Mouse (Mus musculus) E14TG2a.4 (cell line): ENCODE data around the gene Tpm1.

Source experiments
- CTCF ChIP-seq: conservative IDR thresholded peaks from 2 replicates; pipeline ENCODE4 v1.5.1; 2014; ENCODE audit warnings: low read length
- NANOG ChIP-seq: IDR thresholded peaks from 2 replicates; pipeline ENCODE4 v1.6.1; 2014; ENCODE audit warnings: borderline replicate concordance, low read length, mixed read lengths
- POU5F1 ChIP-seq: IDR thresholded peaks from 2 replicates; pipeline ENCODE4 v1.6.1; 2014; ENCODE audit warnings: low read length, borderline replicate concordance

DNA sequence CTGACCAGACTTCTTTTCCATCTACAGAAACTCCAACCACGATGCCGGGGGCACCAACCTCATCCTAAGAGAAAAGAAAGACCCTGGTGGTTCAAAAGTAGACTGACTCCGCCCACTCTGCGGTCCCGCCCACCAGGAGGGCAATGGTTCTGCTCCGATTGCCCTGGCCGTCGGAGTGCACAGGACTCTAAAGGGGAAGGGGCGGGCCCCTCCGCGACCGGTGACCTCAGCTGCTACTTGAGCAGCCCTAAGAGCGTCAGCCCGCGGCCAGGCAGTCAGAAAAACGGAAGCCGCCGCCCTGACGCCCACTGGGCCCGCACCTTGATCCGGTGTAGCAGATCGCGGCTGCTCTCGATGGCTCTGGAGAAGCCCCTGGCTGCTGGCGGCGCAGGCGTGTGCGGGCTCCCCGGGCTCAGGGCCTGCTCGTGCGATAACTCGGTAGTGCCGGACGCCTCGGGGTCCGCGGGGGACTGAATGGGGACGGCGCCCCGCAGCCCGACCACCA, 74.4 kb downstream of the Tpm1 start:
- TF ChIP-seq CTCF (no peak), POU5F1 (no peak), NANOG (no peak)
